Mouse (Mus musculus): ENCODE measurements around the gene Gramd1b.

- TF ChIP-seq GATA1 (IDR thresholded peaks at IDR 0.05; ENCODE audit: low read length) (no peak), TAL1 (IDR thresholded peaks at IDR 0.05; ENCODE audit: low read length) (no peak)
Measured at GRCm38 (mm10) chr9:40317735-40318134, 213.4 kb downstream of the Gramd1b start.

Measured in erythroblast, embryonic 14.5 days (primary cell).